Mouse (Mus musculus) layer of hippocampus, adult 8-10 months (tissue): ENCODE measurements around the gene R3hdm2. TPM values are rescaled to one million over a fixed set of nuclear protein-coding genes. Genes with fewer than 3 reads are reported as not detected.

ENCODE experiments used
- DNase-seq, 2 experiments: peaks; one replicate each; pipeline ENCODE4 v3.0.0; 2022; ENCODE audit warnings: low spot score in 2 of 2
- total RNA-seq, 4 experiments: library from RNA; stranded (reverse); gene quantifications; 2 replicates each; pipeline ENCODE4 v1.2.4; 2022

Gene R3hdm2
- total RNA-seq, 4 experiments from 2014 or later = 159 to 182 (median 176) TPM

DNA sequence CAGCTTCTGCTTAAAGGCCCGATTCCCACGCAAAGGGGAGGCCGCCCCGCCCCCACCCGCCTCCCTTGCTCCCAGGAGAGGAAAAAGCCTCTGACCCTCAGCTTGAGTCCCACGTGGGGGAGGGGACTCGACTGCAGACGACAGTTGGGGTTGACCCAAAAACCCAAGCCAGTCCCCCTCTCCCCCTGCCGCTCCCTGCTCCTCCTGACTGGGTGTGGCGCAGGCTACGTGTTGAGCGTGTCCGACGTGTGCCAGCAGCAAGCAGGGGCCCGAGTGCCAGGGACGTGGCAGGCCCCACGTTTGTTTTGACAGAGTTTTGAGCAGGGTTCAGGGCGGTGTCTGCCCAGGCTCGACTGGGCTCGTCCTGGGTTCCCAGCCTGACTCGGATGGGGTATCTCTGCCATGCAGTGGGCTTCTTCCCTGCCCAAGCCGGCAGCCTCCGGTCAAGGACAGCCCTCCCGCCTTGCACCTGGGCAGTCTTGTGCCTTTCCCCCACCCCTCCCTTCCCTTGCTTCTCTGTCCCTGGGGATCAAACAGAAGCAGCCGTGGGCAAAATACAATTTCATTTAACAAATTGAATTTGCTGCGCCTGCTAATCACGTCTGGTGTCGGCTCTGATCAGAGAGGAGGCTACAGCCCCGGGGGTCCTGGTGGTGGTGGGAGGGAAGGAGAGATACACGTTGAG is 136.6 kb downstream of the R3hdm2 start:
- no peak for DNase-seq

DNA sequence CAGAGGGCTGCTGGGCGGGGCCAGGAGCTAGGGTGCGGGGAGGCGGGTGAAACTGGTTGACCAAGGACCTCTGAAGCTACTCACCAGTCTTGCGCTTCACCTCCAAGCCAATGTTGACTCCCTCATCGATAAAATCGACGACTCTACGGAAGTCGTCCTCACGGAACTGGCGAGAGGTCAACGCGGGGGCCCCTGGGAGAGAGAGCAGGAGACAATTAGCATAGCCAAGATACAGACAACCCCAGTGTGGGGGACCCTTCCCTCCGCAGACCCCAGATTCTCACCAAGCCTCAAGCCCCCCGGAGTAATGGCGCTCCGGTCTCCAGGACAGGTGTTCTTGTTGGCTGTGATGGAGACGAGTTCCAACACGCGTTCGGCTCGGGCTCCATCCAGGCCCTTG is 137.8 kb downstream of the R3hdm2 start:
- no peak for DNase-seq

DNA sequence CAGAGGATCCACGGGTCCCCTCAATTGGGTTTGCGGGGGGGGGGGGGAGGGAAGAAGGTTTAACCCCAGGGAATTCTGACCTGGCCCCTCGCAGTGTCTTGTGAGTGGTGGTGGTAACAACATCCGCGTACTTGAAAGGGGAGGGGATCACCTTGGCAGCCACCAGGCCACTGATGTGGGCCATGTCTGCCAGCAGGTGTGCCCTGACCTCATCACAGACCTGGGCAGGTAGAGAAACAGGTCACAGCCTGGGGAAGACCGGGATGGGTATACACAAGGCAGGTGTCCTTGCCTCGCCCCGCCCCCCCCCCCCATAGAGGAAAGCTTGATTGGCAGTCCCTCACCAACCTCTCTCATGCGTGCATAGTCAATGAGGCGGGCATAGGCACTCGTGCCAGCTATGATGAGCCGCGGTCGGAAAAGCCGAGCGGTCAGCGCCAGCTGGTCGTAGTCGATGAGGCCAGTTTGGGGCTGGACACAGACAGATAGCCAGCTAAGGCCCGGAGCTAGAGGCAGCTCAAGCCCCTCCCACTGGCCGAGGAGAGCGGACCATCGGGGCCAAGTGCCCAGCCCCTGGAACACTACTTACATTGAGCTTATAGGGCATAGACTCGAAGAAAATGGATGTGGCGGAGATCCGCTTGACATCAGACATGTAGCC is 139.0 kb downstream of the R3hdm2 start:
- DNase-seq = no peak

DNA sequence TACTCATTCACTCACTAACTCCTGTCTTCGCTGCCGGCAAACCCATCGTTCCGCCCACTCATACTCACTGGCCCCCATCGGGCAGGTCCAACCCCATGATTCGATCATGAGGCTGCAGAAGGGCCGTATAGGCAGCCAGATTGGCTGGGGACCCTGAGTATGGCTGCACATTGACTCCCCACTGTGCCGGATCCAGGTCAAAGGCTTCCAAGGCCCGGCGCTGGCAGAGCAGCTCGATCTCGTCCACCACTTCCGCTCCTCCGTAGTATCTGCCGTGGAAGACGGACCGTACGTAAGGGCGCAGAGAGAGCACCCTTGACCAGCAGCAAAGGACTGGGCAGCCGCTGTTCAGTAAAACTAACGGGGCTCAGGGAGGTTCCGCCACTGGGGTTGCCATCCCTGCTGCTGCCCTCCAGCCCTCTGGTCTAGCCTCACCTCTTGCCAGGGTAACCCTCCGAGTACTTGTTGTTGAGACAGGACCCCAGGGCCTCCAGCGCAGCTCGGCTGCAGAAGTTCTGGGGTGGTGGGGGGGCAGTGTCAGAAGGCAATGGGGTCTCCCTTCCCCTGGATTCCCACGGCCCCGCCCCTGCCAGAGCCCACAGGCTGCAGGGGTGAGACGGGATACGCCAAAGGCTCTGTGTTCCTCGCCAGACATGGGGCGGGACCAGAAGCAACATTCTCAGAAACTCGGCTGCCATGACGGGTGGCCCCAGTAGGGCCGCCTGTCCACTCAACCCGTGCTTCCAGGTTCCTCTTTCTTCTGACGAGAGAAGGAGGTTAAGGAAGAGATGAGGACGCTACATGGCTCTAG is 140.0 kb downstream of the R3hdm2 start:
- DNase-seq = no peak

DNA sequence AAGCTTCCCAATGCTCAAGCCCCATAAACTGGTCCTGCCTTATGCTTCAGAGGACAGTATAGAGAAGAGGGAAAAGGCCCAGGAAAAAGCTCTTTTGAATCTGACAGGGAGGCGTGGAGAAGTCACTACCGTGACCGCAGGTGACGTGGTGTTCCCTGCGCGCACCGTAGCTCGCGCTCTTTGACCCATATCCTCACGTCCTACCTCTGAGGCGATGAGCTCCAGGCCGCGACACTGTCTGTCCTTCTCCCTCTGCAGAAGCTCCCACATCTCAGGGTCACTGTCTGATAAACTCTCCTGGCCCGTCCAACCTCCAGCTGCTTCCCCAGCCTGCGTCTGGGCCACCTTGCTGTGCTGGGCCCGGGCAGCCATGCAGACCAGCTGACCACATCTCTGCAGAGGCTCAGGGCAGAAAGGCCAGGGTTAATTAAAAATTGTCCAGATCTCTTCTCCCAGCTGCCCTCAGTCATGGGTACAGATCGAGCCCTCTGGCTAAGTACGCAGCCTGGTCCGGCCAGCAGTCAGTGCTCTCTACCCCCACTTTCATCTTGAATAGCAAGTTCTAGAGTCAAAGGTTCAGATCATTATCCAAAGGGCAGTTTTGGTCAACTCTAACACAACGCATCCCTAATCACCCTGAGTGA is 140.7 kb downstream of the R3hdm2 start:
- DNase-seq = no peak

DNA sequence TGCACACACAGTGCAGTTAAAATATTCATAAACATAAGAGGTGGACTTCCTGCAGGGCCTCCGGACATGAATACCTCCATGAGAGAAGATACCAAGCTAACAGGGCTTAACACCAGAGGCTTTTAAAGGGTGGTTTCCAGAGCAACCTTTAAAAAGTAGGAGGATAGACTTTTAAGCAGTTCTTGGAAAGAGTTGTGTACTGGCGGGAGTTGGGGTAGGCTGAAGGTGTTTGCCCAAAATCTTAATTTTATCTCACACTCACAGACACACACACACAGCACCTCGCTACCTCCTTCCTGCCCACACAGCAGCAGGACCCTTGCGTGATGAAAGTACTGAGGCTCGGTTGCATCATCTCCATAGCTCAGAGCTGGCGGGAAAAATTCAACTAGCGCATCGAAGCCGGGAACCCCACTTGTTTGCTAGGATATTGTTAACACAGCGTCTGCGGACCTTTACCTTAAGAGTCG is 141.5 kb downstream of the R3hdm2 start:
- no peak for DNase-seq

DNA sequence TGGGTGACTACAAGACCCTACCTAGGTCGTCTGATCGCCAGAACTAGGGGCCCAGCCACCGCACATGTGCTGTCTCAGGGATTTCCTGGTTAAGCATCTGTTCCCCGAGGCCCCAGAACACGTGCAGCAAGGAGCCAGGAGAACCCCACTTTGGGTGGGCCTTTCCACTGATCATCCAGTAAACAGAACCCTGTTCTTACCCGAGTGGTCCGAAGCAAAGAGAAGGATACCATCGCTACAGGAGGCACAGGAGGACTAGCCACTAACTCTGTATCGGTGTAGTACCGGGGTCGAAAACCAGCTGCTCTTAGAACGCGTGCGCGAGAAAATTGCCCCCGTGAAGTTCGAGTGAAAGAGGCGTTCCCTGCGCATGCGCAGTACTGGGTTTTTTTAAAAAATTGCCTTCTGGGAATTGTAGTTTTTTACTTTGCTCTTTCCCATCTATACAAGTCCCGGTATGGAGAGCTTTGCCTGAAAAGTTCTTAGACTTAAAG is 142.0 kb downstream of the R3hdm2 start, which contains the start of gene Shmt2:
Gene Shmt2 (minus strand): TSS at position 357 of the 494 bp plus-strand sequence.
- peak; percentile 81 to 87 for DNase-seq

DNA sequence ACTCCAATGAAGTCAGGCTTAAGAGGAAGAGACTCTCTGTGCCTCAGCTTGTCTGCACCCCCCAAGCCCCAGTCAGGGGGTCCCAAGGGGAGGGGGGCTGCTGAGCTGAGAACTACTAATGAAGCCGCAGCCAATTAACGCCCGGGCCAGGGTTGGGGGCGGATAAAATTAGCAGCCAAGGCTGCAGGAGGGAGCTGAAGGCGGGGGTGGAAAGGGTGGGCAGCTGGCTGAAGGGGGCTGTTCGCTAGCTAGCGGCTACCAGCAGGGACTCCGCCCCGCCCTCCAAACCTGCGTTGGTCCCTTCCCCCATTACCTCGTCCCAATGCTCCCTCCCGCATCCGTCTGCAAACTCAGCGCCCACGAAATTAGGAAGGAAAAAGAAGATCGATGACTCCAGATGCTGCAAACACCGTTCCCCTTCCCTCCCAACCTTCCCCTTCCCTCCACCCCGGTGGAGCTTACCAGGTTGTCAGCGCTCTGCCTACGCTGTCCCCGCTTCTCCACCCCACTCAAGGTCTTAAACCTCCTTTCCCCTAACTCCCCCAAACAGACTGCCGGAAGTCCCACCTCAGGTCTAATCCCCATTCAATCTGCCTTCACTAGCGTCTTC is 144.6 kb downstream of the R3hdm2 start:
- no peak for DNase-seq

DNA sequence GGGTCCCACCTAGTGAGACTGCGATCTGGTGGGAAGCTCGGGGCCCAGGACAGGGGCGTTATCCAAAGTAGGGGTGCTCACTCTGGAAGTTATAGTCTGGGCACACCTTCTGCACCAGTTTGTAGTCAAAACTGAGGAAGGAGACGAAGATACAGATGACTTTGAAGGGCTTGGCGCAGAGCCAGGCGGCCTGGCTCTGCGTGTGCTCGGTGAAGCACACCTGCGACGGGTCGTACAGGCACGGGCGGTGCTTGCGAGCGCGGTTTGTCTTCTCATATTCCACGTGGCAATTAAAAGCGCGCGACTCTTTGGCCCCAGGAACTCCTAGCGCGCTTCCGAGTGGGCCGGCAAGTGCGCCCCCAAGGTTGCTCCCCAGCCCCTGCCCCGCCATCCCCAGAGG is 145.9 kb downstream of the R3hdm2 start:
- DNase-seq = no peak

DNA sequence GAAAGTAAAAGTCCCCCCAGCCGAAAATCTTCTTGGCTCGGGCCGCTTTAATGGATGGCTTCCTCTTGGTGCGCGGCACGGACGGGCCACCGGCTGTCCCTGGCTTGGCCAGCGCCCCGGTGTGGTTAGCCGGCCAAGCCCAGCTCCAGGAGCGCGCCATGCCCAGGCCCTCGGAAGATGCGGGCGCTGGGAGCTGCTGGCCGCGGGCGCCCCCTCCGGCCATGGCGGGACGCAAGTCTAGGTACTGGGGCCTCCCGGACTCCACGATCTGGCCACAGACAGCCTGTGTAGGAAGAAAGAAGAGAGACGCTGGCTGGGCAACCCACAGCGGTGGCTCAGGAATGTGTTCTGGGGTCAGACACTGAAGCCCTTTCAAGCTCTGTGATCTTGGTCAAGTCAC is 146.6 kb downstream of the R3hdm2 start:
- no peak for DNase-seq

DNA sequence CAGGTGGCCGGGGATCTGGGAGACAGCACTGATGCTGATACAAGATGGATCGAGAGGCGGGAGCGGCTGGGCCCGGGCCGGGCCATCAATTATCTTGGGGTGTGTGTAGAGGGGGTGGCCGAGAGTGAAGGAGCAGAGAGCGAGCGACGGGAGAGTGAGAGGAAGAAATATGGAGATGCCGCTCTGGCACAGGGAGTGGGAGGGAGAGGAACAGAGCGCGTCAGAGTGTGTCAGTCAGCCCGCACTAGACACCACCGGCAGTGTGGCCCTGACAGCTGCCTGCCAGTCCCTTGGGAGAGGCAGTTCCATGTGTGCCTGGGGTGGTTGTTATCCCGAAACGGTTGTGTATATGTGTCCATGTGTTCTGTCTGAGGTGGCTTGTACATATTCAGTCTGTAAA is 147.4 kb downstream of the R3hdm2 start:
- no peak for DNase-seq

DNA sequence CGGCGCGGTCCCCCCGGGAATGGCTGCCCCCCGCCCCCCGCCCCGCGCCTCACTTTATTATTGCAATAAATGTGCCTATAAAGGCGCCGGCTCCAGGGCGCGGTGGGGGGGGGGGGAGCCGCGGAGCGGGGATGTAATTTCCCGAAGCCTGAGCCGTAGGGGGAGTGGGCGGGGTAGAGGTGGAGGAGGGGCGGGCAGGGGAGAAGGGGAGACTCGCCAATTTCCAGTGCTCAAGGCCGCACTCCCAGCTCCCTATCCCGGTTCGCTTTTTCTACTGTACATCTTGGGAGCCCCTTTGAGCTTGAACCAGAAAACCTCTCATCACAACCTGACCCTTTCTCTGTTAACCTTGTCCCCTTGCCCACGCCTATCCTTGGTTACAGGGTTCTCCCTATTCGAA is 150.8 kb downstream of the R3hdm2 start:
- DNase-seq = no peak

DNA sequence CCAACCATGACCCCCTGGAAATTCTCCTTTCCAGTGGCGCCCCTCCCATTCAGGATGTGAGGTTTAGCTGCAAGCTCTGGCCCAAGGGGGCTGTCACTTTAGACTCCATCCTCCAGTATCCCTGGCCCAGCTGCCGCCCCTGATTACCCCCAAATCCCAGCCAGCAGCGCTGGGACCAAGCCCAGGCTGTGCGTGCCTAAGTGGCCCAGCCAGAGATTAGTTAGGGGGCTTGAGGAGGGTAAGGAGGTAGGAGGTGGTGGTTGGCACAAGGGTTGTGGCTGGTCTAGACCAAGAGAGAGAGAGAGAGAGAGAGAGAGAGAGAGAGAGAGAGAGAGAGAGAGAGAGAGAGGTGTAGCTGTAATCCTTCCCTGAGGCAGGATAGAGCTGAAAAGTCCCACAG is 151.4 kb downstream of the R3hdm2 start:
- no peak for DNase-seq

DNA sequence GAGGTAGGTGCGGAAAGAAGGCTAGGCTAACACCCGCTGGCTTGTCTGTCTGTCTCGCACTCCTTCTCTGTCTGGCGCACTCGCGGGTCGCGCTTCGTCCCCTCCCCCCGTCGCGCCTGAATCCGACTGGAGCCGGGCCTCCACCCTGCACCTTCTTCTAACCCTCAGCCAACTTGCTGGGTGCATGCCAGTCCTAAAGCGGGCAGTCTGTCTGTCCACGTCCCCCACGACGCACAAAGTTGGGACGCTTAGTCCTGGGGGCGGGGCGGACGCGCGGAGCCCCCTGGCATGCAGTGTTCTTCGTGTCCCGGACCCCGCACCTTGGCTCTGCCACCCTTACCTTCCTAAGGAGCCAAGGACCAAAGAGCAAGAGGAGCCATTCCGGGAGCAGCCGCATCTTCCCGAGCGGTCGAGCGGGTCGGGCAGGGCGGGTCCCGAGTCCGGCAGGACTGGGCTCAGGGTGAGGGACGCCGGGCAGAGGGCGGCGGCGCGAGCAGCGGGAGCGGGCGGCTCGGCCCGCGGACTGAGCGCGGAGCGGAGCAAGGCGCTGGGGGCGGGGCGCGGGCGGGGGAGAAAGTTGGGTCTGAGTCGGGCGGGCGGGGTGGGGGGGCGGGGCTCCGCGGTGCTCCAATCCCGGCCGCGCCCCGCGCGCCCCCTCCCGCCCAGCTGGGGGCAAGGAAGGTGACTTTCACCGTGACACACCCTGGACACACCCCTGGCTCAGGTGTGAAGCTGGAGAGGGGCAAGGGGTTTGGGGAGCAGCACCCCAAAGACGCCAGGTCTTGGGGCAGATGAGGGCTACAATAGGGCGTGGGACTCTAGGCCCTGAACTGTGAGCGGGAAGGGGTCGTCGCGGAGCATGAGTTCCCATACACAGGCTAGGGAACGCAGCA is 154.2 kb downstream of the R3hdm2 start, which contains the start of gene Nxph4:
Gene Nxph4 (minus strand): TSS at position 524 of the 893 bp plus-strand sequence.
- DNase-seq = no peak

DNA sequence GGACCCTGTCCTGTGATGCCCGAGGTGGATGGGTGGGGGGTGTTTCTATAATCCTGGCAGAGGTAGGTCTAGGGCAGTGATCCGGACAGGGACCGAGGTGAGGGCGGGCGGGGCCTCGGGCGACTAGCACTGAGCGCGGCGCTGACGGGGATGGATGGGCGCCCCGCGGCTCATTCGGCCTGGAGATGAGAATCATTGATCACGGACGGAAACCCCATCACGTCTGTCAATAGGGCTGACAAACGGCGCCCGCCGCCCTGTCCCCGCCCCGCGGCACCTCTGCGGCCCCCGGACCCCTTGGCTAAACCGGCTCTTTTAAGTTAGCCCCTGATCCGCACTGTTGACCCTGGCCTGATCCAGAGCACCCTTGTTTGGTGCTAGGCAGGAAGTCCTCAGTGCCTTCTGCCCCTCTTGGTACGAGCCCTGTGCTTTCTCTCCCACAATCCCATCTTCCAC is 154.8 kb downstream of the R3hdm2 start:
- DNase-seq = no peak

DNA sequence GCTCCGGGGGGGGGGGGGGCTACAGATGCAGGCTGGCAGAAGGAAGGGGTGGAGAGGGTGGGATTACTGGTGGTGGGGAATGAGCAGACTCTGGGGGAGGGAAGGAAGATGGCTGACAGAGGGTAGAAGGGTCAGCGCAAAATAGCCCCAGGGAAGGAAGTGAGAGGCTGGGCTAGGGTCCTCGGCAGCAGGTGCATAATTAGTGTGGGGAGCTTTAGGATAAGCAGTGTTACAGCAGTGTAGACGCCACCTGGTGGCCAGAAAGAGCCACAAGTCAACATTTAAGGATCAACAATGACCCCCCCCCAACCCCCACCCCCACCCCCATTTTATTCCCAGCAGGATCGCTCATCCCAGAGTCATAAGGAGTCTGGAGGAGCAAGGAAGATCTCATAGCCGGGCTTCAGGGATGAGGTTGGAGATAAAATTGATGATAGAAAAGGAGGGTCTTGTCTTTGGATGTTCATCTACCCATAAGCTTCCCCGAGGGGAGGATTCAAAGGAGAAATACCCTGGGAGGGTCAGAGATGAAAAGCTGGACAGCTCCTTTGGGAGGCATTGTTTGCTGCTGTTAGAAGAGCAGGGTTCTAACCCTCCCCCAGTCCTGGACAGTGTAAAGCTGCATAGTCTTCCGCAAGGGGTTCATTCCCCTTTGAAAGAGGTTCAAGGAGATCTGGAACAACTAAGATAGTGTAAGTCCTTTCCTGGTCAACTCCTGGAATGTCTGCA is 156.6 kb downstream of the R3hdm2 start:
- DNase-seq = peak in 1 of 2 experiments; percentile 48

DNA sequence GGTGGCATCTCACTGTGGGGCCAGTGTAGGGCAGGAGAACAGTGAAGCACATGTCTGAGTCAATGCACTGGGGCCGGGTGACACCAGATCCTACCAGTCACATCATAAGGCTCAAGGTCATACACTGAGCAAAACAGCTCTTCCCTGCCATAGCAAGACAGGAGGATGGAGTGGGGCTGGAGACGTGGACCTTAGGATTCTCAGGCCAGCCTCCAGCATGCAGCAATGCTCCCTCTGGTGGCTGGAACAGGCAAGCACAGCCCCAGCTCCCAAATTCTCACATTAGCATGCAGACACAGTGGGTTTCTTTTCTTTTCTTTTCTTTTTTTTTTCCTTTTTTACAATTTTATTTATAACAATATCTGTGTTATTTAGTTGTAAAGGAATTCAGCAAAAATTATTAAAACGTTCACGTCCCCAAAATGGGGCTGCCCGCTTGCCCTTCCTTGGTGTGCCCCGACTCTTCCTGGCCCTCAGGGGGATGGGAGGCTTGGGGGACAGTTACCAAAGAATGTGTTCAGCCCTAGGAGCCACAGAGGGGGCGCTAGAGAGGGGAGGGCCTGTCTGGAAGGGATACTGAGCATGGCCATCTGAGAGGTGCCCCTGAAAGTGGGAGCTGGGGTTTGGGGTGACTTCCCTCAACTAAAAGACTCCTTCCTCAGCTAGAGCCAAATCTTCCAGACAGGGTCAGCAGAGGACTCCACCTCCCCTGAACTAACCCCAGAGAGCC is 157.9 kb downstream of the R3hdm2 start:
- peak; percentile 70 to 87 for DNase-seq

DNA sequence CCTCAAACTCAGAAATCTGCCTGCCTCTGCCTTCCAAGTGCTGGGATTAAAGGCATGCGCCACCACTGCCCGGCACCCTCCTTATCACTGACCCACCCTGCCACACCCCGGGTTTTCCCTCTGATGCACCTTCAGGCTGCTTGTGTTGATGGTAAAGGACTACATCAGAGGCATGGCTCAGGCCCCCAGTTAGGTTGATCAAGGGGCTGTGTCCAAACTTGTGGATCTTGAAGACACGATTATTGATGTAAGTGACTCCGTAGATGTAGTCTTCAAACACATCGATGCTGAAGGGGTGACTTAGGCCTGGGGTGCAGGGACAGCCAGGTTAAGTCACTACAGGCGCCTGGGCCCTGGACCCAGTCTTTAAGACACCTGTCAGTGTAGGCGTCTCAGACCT is 161.4 kb downstream of the R3hdm2 start:
- DNase-seq = no peak
